Comparison of ENCODE assay signal across 8 mouse cellular contexts in genomic region chr16:95701802-95702561, GRCm38 (mm10). TPM values are rescaled to one million over a fixed set of nuclear protein-coding genes. Genes with fewer than 3 reads are reported as not detected.
A peak's percentile ranks its signal among the peaks of the same experiment; 100 is the strongest.
DNase-seq lines count a peak whose midpoint lies in the region; ATAC-seq and TF ChIP-seq lines count a peak whose summit lies in the region.

Ets2 (plus strand) TSS chr16:95702075.

- peaks cover 12% of the 10 kb centered on the region for H3K36me3 ChIP-seq in heart, embryonic 10.5 days
- peaks cover 16% of the 10 kb centered on the region for H3K36me3 ChIP-seq in kidney, embryonic 15.5 days

- peak within 1 kb of the TSS; percentile 65 for H3K27ac ChIP-seq in bone marrow macrophage, adult 2 months (ENCODE audit: insufficient read depth, low read depth, low read length)
- peak within 1 kb of the TSS; percentile 66 for H3K27ac ChIP-seq in embryonic fibroblast, embryonic 13.5 days (ENCODE audit: insufficient read depth, low read length)
- peak within 1 kb of the TSS; percentile 98 for H3K27ac ChIP-seq in heart, embryonic 10.5 days
- peak within 1 kb of the TSS; percentile 96 for H3K27ac ChIP-seq in kidney, embryonic 15.5 days

- peak; percentile 88 for TF ChIP-seq CTCF in bone marrow macrophage, adult 2 months (IDR thresholded peaks at IDR 0.05; ENCODE audit: low read depth, low read length)
- peak; percentile 73 for TF ChIP-seq CTCF in embryonic fibroblast, embryonic 13.5 days (IDR thresholded peaks at IDR 0.05; ENCODE audit: borderline replicate concordance, insufficient read depth, low read length)

- ATAC-seq in kidney, embryonic 15.5 days (replicated peaks; ENCODE audit: low FRiP score): peak; percentile 93
- ATAC-seq in monocyte, adult 5-6 weeks (replicated peaks; ENCODE audit: insufficient number of reproducible peaks, low FRiP score, low TSS enrichment, poor library complexity, severe bottlenecking): peak; percentile 80

- DNase-seq in A20 (ENCODE audit: low read depth, low spot score) (peak; percentile 95), liver (peak; percentile 86)
- peak; percentile 94 for DNase-seq in heart, embryonic 10.5 days (ENCODE audit: low spot score)
- peak; percentile 82 to 93 for DNase-seq in spleen, postnatal 4 days (ENCODE audit: low spot score in 2 of 2)

- peak within 1 kb of the TSS; percentile 82 for H3K4me2 ChIP-seq in kidney, embryonic 15.5 days

- H3K9me3 ChIP-seq in heart, embryonic 10.5 days: no peaks in the 10 kb centered on the region
- H3K9me3 ChIP-seq in kidney, embryonic 15.5 days (replicated peaks): no peaks in the 10 kb centered on the region

- H3K4me1 ChIP-seq in bone marrow macrophage, adult 2 months (ENCODE audit: control insufficient read depth, insufficient read depth, low read length): peaks cover 21% of the 10 kb centered on the region
- no peaks in the 10 kb centered on the region; the same call in 1 of the 2 replicates for H3K4me1 ChIP-seq in embryonic fibroblast, embryonic 13.5 days (ENCODE audit: control insufficient read depth, insufficient read depth, low read length)
- peaks cover 28% of the 10 kb centered on the region for H3K4me1 ChIP-seq in heart, embryonic 10.5 days
- H3K4me1 ChIP-seq in kidney, embryonic 15.5 days: peaks cover 50% of the 10 kb centered on the region

- H3K9ac ChIP-seq in kidney, embryonic 15.5 days: peak within 1 kb of the TSS; percentile 97

- peak within 1 kb of the TSS; percentile 89 for H3K4me3 ChIP-seq in bone marrow macrophage, adult 2 months (ENCODE audit: insufficient read depth, low read length)
- H3K4me3 ChIP-seq in embryonic fibroblast, embryonic 13.5 days (ENCODE audit: insufficient read depth, low read length): peak within 1 kb of the TSS; percentile 50
- peak within 1 kb of the TSS; percentile 96 for H3K4me3 ChIP-seq in heart, embryonic 10.5 days
- peak within 1 kb of the TSS; percentile 76 for H3K4me3 ChIP-seq in kidney, embryonic 15.5 days (replicated peaks)

- H3K27me3 ChIP-seq in heart, embryonic 10.5 days (ENCODE audit: insufficient read depth, poor library complexity, severe bottlenecking): no peaks in the 10 kb centered on the region
- no peaks in the 10 kb centered on the region for H3K27me3 ChIP-seq in kidney, embryonic 15.5 days

- WGBS in heart, embryonic 10.5 days: under 1% methylated on average over 64 of the region's 64 CpGs
- under 1% methylated on average over 58 of the region's 64 CpGs for WGBS in kidney, embryonic 15.5 days

- TF ChIP-seq POLR2A in bone marrow macrophage, adult 2 months (IDR thresholded peaks at IDR 0.05; ENCODE audit: borderline replicate concordance, low read depth, low read length): no peak
- TF ChIP-seq POLR2A in embryonic fibroblast, embryonic 13.5 days (IDR thresholded peaks at IDR 0.05; ENCODE audit: low read depth, low read length): peak; percentile 87

RNA-seq across cellular contexts. Expression of gene Ets2, which starts in this region (rescaled TPM):
- polyA plus RNA-seq in bone marrow macrophage, adult 2 months (2012; ENCODE audit: insufficient read depth, insufficient read length, missing spikeins): 11.2 and 13.0 TPM in 2 replicates
- polyA plus RNA-seq in embryonic fibroblast, embryonic 13.5 days (2011; ENCODE audit: insufficient read length, low read depth, missing spikeins): 39.9 and 65.7 TPM in 2 replicates
- 38.5 and 41.0 TPM in 2 replicates for polyA plus RNA-seq in heart, embryonic 10.5 days (2016; fragmentation: Nextera tagmentation; extraction: Ambion mirVana)
- polyA plus RNA-seq in kidney, embryonic 15.5 days (2015; fragmentation: Nextera tagmentation; extraction: Ambion mirVana): 62.1 and 63.1 TPM in 2 replicates
- 51.5 to 79.9 TPM (median 76.7 TPM) in 3 replicates for total RNA-seq in monocyte, adult 5-6 weeks (2017)

Comparison
In these comparisons a context has a peak if more than half of its experiments do, and no peak if none do; other contexts are left out.
1. Peak in every context shown above with its lines: DNase-seq, ATAC-seq, H3K4me3 ChIP-seq and H3K27ac ChIP-seq.